Mouse (Mus musculus) cortical plate, adult 2 months (tissue): ENCODE data around the gene Podxl.

Source experiments
- CTCF ChIP-seq: fragments of 200-500 bp; IDR thresholded peaks from 2 replicates; pipeline ENCODE4 v1.5.1; 2011; ENCODE audit warnings: mild to moderate bottlenecking, control low read depth, low read length; ENCODE audit not compliant: insufficient read depth; ENCODE audit errors: extremely low read depth
- POLR2A ChIP-seq: fragments of 200-500 bp; IDR thresholded peaks from 2 replicates; pipeline ENCODE4 v1.6.1; 2011; ENCODE audit warnings: mild to moderate bottlenecking, low read length, control low read depth; ENCODE audit not compliant: insufficient read depth; ENCODE audit errors: extremely low read depth

- TF ChIP-seq CTCF, result no peak
- TF ChIP-seq POLR2A, result no peak
Observed at GRCm38 (mm10) chr6:31534705-31535104, 29.1 kb downstream of the Podxl start.
